Mouse (Mus musculus) layer of hippocampus, adult 8-10 months (tissue): ENCODE measurements at regions not wholly inside any gene's neighbourhood (a gene's known extent, or its start where the extent isn't known, plus 50 kb on each side); places are given as distances from the start of the nearest gene placed in this dataset.

Experiments
- DNase-seq, 2 experiments: peaks; one replicate each; pipeline ENCODE4 v3.0.0; 2022; ENCODE audit warnings: low spot score in 2 of 2

DNA sequence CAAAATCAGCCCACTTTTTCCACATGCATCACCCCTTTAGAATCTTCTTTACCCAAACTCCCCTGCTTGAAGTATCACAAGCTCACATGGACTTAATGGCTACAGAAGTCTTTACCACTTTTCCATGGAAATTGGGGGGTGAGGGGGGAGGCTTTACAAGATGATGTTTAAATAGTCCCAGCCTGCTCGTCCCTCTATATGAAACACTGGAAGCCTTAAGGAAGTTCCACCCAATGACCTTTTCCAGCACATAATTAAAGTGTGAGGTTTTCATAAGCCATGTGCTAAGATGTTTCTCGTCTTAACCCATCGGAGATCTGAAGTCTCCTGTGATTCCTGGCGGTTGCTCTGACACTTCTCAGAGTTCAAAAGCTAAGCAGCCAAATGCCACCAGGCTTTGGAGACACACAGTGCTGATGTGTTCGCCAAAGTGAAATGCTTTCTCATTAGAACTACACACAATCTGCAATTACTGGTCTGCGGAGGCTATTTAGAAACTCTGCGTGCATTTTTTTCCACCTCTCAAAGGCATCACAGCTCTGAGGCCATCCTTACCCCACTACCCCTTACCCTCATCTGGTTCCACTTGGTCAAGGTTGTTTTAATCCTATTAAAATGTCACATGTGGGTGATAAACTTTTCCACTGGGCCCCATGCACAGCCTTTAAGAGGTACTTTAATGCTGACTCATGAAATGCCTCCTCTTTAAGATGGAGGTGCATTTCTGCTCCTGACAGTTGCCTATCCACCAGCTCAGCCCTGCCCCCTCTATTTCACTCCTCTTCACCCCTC, 116.3 kb upstream of the Cd180 start:
- no peak for DNase-seq

DNA sequence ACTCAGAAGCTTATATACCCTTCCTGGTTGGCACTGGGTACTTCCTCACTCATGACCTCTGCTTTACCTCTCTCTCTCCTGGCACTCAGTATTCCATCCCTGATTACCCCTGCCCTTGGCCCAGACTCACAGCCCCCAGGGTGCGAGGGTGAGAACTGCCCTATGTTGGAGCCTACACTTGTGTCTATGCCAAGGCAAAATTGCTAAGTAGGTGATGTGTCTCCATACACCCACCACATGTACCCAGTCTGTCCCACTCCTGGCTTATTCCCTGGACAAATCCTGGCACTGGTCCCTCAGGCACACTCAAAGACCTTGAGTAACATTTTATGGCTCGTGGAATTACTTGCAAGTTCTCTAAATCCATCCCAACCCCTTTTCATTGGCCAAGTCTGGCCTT, 114.5 kb upstream of the Cd180 start:
- no peak for DNase-seq

DNA sequence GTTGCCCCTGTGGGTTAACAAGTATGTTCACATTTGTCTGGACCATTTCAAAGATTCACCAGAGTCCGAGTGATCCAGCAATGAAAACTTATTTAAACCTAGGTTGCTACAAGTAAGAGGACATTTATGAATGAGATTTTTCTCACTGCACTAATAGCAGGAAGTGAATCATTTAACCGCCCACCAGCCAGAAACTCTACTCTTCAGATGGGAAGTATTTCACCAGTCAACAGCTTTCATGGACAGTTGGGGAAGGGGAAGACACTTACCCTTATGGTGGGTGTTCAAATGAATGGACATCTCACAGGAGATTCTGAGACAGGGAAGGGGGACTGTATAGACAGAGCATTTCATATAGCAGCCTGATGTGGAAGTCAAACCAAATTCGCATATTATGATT, 113.7 kb upstream of the Cd180 start:
- no peak for DNase-seq

DNA sequence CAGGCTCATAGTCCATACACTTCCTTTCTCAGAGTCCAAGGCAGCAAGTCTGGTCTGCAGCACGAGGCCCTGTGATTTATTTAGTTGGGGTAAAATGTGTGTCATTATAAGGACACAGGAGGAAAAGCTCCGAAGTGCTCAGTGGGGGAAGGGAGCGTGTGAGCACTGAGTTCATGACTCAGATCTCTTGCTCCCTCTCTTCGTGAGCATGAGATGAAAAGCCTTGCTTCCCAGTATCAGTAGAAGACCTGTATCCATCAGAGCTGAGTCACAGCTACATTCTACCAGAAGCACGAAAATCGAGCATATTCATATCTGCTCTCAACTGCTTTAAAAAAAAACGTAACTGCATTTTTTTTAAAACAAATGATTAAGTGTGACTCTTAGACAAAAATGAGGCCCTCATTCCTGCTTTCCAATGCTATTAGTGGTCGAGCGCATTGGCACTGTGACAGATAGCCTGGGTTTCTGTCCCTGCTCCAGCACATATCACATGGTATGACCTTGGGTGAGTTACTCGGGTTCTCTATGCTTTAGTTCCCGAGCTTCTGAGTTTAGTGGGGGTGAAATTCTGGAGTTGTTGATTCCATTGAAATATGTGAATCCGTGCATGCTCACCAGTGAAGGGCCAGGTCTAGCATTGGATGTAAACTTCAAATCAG, 109.2 kb upstream of the Cd180 start:
- no peak for DNase-seq

DNA sequence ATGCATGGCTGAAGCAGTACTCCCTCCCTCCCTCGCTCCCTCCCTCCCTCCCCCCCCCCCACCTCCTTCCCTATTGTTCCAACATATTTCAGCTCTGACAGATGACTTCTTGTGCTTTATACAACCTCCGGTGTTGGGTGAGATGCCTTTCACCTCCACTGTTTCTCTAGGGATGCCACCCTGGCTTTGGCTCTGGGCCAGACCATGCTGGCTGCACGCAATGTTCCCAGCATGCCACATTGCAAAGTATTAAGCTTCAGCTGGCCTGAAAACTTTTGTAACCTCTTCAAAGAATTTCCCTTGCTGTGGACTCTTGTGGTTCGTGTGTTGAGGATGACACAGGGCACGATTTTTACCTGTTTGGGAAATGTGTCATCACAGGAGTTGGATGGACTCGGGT, 107.1 kb upstream of the Cd180 start:
- DNase-seq: no peak

DNA sequence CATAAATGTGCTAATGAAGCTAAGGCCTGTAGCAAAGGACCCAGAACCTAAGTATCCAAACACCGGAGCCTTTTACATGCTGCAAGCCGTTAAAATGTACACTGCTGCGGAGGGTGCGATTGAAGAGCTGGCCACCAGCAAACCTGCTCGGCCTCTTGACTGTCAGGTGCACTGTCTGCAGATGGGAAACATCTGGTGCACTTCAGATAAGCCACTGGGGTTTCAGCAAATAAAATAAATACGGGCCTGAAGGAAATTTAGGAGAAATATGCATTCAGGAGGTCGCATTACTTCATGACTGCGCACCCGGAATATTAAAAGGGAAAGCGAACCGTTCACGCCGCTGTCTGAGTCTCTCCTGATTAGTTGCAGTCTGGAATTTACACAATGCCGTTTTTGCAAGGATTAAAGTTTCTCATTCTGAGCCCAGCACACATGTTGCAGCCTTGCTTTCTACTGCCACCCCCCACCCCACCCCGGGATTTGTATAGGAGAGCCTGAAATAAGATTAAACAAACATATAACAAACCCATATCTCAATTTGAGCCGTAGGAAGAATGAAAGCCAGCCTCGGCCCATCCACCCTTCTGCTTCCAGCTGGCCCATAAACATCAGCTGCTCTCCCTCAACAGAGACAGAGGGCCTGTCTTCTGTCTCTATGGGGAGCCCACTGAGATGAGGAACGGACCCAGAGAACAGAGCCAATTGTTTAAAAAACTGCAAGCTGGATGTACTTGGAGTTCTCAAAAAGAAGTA, 103.5 kb upstream of the Cd180 start:
- DNase-seq: peak; percentile 45 to 58

DNA sequence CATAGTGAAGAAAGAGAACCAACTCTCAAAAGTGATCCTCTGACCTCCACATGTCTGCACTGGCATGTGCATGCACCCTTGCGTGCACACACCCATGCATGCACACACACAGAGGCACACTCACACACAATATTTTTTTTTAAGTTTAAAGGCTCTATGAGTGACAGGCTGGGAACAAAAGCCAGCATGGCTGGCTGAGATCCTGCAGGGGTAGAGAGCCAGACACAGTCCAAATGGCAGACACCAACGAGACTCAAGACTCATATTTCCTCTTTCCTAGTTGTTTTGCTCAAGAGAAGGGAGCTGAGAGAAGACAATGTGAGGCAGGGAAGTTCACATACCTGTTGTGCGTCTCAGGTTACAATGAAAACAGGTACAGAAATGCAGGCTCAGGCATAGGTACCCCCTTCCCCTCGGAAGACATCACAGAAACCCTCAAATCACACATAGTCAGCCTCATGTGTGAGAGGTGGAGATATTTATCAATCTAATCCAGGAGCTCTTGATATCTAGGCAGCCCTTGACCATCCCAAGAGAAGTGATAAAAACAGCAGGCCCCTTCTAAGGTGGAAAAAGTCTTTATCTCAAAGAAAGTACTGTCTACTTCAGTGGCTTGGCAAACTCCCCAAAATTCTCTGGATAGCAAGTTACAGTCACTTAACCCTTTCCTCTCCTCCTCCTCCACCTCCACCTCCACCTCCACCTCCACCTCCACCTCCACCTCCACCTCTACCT, 101.4 kb upstream of the Cd180 start:
- no peak for DNase-seq

DNA sequence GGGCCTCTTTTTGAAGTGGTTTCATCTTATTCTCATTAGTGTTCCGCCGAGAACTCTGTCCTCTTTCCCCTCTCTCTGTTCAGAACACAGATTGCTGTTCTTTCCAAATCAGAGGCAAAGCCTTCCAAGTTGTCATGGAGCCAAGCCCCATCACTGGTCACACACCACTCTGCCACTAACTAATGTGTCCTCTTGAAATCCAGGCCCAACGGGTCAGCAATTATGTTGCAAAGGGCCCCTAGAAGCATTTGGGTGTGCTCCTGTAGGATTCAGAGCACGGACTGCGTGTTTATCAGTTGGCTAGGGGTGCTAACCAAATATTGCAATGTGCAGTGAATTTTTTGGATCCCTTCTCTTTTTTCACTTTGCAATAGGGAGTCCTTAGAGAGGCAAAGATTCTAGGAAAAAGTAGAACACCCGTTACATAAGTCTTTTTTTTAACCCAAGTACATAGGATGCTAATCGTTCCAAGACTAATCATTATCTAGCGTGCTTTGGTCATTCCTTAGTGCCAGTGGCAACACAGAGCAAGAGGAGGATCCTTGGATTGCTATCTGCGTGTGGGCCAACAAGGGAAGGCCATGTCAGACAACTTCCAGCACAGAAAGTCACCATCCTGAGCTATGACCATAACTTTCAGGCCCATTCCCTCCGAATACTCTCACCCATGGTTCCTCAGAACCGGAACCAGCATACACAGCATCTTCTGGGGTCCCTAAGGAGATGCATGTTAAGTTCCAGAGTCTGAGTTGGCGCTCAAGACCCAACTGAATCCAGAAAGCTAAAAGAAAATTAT, 99.8 kb upstream of the Cd180 start:
- peak; percentile 39 to 55 for DNase-seq

DNA sequence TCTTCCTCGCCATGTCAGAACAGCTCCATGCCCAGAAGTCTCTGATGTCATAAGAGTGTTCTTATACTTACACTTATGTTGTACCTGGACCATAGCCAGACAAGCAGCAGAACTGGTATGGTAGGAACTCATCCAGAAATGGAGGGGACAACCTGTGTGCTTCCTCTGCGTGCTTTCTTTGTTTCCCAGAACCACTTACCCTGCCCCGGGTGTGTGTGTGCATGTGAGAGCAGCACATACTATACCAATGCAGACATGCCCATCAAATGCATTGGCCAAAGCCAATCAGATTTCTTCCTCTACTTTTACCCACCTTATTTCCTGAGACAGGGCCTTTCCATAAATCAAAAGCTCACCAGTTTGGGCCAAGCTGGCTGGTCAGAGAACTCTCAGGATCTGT, 99.2 kb upstream of the Cd180 start:
- DNase-seq: no peak

DNA sequence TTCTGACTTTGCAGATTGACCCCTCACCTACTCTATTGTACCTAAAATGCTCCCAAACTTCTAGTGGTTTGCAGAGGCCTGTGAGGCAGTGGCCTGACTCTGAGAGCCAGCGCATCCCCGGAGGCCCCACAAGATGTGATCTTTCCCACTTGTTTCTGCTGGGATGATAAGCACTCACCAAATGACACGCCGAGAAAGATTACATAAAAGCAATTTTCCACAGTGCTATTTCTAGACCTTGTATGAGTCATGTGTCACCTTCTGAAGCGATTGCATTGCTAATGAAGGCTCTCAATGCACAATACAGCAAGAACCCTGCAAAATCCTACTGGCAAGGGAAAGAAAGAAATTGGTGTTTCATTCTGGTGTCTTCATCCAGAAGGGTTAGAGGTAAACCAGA, 97.8 kb upstream of the Cd180 start:
- no peak for DNase-seq

DNA sequence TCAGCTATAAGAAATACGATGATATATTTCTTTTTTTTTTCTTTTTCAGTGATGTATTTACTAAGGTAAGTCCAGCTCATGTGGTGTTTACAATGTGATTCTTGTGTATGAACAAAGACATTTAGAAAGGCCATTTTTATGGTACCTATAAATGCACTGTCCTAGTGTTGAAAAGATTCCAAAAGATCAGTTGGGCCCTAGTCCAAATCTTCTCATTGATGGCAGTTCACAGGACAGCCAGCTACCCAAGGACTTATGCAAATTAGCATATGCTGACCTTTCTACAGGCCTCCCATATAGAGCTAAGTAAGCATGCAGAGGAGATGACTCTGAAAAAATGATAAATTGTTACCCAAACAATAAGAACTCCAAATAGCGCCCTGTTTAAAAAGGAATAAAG, 97.3 kb upstream of the Cd180 start:
- no peak for DNase-seq

DNA sequence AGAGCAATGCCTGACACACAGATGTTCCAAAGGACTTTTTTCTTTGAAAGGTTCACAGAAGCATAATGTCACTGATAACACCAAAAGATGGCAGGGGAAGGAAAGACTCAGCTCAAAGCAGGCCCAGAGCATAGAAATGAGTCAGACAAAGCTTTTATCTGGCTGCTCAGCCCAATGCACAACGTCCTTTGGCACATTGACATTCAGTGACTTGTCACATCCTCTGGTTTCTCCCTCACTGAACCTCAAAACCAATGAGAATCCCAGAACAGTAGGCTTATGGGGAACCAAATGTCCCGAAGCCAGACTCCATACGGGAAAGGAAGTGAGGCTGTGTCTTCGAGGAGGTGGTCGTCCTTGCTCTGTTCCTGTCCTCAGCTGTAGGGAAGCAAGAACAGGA, 95.2 kb upstream of the Cd180 start:
- no peak for DNase-seq

DNA sequence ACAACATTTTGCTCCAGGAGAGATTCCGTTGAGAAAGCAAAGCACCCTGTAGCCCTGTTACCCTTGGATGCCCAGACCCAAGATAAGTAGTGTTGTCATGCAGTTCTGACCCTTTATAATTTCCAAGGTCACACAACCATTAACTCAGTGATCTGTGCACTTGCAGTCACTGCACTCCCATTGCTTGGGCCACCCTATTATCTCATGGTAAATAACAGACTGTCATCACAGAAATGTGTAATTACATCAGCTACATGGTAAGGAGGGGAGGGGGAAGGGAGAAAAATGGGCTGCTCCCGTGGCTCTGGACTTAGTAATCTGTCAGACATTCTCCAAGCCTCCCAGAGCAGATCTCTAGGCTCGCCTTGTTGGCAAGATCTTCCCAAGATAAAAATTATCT, 93.8 kb upstream of the Cd180 start:
- no peak for DNase-seq

DNA sequence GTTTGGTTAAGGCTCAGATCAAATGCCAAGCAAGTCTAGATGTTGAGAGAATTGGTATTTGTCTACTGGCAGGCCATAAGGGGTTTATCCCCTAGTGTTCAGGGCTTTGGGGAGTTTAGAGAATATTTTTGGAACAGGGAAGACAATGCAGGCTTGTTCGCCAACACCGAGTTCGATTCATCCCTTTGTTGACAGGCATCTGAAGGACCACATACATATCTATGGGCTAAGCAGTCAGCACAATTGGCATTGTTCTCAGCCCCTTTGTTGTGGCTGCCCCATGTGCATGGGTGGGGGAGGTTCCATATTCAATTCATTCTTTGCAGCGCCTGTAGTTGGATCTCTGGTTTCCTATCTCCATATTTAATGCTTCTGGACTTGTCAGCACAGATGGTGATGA, 93.3 kb upstream of the Cd180 start:
- peak; percentile 48 to 77 for DNase-seq

DNA sequence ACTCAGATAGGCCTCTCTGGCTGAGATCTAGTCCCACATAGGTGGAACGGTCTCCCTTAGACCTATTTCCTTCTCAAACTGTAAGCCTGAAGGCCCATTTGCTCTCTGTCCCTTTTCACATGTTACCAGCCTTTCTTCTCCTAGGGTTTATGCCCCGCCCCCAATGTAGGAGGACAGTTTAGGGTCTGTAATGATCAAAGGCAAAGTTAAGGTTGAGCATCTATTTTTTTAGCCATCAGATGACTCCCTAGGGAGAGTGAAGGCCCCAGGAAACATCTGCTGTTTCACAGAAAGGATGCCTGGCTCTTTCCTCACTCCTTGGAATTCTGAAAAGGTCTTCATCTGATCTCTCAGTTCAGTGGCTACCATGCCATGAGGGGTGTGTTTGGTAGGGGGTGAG, 68.9 kb upstream of the Cd180 start:
- DNase-seq: no peak

DNA sequence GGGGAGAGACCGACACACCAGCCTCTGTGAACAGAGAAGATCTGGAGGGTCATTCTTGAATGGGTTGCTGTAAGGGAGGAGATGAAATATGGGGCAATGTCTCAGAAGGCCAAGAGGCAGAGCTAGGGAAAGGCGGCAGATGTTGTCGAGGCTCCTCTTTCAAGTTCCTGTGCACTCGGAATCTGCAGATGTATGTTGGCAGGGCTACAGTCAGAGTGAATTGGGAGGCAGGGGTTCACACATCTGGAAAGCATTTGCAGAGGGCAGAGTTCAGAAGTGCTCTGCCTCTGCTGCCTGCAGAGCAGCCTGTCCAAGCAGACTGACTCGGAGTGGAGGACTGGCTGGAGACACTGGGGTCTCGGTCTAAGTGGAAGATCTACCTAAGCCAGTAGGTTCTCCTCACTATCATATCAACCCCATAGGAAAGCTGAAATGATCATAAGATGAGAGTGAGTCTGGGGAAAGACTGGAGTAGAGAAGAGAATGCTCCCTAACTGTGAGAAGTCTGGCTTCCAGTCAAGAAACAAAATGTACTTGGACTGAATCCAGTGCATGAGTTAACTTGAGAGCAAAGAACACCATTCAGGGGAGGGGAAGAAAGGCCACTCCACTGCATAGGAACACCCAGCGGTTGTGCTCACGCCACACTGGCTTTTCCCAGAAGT, 68.1 kb upstream of the Cd180 start:
- DNase-seq: peak; percentile 38 to 47

DNA sequence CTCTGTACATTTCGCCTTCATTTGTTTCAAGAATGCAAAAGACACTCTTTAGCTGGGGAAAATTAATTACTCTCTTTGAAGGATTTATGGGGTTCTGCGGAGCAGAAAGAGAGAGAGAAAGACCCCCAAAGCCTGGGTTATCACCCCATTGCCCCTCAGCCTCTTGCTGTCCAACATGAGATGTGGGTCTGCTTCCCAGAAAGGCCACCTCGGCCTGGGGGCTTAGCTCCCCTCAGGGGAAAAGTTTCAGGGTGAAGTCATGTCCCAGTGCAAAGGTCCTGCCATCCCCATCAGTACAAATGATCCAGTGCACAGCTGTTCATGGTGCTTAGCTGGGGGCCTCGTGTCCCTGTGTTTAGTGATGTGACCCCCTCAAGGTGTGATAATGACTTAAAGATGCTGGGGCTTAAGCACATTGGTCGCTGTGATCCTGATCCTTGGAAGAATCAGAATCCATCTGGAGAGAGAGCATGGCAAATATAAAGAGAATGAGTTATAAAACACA, 67.5 kb upstream of the Cd180 start:
- DNase-seq: no peak

DNA sequence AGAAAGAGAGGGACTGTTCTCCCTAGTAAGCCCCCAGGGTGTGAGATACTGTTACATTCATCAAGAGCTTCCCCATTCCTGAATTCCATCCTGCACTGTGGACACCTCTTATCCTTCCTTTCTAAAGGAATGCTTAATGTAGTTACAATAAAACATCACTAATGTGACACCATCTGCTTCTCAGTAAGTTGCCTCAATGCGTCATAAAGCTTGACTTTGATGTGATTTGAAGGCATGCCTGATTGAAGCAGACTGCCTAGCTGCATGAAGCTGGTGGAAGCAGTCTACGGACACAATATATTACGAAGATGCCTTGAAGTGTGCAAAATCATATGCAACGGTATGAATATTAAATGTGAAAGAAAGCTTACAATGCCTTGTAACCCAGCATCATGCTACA, 65.6 kb upstream of the Cd180 start:
- DNase-seq: no peak

DNA sequence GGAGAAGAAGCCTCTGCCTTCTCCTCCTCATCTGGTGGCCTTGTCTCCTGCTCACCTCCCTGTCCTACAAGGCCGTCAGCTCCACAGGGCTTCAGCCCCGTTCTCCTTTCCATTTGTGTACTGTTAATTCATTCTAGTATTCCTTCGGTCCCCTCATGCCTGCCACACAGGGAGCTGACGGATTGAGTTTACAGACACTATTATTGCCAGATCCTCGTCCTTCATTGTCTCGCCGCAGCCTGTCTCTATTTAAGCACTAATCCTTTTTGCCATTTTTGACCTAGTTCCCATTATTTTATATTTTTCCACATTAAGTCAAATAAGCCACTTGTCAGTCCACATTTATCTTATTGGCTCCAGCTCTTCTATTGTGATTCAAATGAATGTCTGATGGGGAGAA, 64.2 kb upstream of the Cd180 start:
- DNase-seq: no peak

DNA sequence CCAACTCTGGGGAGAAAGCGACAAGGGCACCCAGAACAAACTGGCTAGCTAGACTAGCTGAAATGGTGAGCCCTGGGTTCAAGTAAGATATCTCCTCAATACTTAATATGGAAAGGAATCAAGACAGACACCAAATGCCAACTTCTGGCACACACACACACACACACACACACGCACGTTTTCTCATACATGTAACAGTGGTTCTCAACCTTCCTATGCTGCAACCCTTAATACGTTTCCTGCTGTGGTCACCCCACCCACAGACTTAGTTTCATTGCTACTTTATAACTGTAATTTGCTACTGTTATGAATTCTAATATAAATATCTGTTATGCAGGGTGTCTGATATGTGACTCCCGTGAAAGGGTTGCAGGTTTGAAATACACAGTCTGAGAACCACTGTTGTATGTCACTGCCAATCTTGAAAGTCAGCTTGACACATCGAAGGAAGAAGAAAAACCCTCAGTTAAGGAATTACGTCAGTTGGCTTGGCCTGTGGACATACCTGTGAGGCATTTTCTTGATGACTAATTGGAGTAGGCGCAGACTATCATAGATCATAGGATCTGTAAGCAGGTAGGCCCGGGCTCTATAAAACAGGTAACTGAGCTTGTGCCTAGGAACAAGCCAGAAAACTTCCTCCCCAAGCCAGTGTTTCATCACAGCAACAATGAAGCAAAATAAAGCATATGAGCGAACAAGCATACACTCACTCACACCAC, 59.0 kb upstream of the Cd180 start:
- no peak for DNase-seq
